Mouse (Mus musculus): ENCODE data around the gene Hand2.

Hand2 gene

GRCm38 (mm10) chr8:57320851-57321743, at the start of gene Hand2:
Gene Hand2 (plus strand): TSS chr8:57320983.
- peak; percentile 34 for DNase-seq

GRCm38 (mm10) chr8:57273055-57273454, 47.7 kb upstream of the Hand2 start:
- DNase-seq: no peak

GRCm38 (mm10) chr8:57293441-57293840, 27.3 kb upstream of the Hand2 start:
- no peak for DNase-seq

GRCm38 (mm10) chr8:57303513-57303912, 17.3 kb upstream of the Hand2 start:
- DNase-seq: no peak

- DNase-seq: no peak
Observed at GRCm38 (mm10) chr8:57304944-57305343, 15.8 kb upstream of the Hand2 start.

GRCm38 (mm10) chr8:57306441-57306840, 14.3 kb upstream of the Hand2 start:
- no peak for DNase-seq

GRCm38 (mm10) chr8:57309844-57310485, 10.8 kb upstream of the Hand2 start:
- no peak for DNase-seq

GRCm38 (mm10) chr8:57312031-57312981, 8.5 kb upstream of the Hand2 start:
- DNase-seq: peak; percentile 14

- no peak for DNase-seq
Observed at GRCm38 (mm10) chr8:57313583-57313982, 7.2 kb upstream of the Hand2 start.

- peak; percentile 8 for DNase-seq
Observed at GRCm38 (mm10) chr8:57314216-57314615, 6.6 kb upstream of the Hand2 start.

GRCm38 (mm10) chr8:57315471-57315870, 5.3 kb upstream of the Hand2 start:
- DNase-seq: no peak

GRCm38 (mm10) chr8:57317107-57317506, 3.7 kb upstream of the Hand2 start:
- no peak for DNase-seq

- no peak for DNase-seq
Observed at GRCm38 (mm10) chr8:57317890-57318480, 2.8 kb upstream of the Hand2 start.

GRCm38 (mm10) chr8:57319092-57319980, 1.4 kb upstream of the Hand2 start:
- DNase-seq: no peak

- no peak for DNase-seq
Observed at GRCm38 (mm10) chr8:57319981-57320585, 700 bp upstream of the Hand2 start.

- no peak for DNase-seq
Observed at GRCm38 (mm10) chr8:57321898-57322895, 1.4 kb downstream of the Hand2 start.

GRCm38 (mm10) chr8:57322961-57323941, 2.5 kb downstream of the Hand2 start:
- DNase-seq: no peak

GRCm38 (mm10) chr8:57324091-57324490, 3.3 kb downstream of the Hand2 start:
- DNase-seq: no peak
